In the genomic region with DNA sequence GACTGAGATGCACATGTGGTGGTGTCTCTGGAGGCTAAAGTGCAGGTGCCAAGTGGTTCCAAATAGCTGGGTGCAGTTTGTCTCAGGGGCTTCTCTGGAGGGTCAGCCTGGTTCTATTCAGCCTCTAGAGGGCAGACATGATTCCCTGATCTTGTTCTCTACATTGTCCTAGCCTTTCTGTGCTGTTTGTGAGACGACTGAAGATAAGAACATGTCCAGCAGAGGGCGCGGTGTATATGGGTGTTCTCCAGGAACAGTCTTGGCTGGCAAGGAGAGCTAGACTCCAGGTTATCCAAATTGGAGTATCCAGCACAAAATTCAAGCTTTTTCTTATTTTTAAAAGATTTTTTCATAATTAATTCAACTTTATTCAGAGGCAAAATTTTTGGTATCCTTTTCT, we compare ENCODE assay signal across 8 mouse cellular contexts. TPM values are rescaled to one million over a fixed set of nuclear protein-coding genes. Genes with fewer than 3 reads are reported as not detected.
DNase-seq lines count a peak whose midpoint lies in the region; ATAC-seq and TF ChIP-seq lines count a peak whose summit lies in the region.
"Not testable (repeated sequence)": the region's sequence is repeated elsewhere in the genome, so short reads cannot be mapped to it uniquely, and the experiment has no call there.

No protein-coding gene starts in this region.

- H3K4me2 ChIP-seq in hindbrain, postnatal 0 days (ENCODE audit: low read depth, low read length): not testable (repeated sequence)

- DNase-seq in R1 (ENCODE audit: low read depth, low spot score): peak; percentile 85
- peak; percentile 86 to 88 for DNase-seq in cerebellum, postnatal 10 days
- peak; percentile 40 to 64 for DNase-seq in frontal cortex, postnatal 14 days (ENCODE audit: low spot score in 2 of 2)
- DNase-seq in hindbrain, postnatal 0 days (ENCODE audit: low spot score): peak; percentile 76
- DNase-seq in layer of hippocampus, postnatal 25 days (ENCODE audit: extremely low spot score in 1 of 2, low spot score in 1 of 2): peak; percentile 31 to 74
- peak; percentile 90 for DNase-seq in lung, postnatal 36 days
- peak; percentile 78 for DNase-seq in right cerebral cortex, postnatal 14 days
- peak; percentile 30 to 51 for DNase-seq in urinary bladder, postnatal 36 days (ENCODE audit: low spot score in 2 of 2)

- TF ChIP-seq CTCF in hindbrain, postnatal 0 days (IDR thresholded peaks at IDR 0.05; ENCODE audit: low read depth): peak; percentile 66

- H3K4me3 ChIP-seq in hindbrain, postnatal 0 days (ENCODE audit: low read length): not testable (repeated sequence)

- not testable (repeated sequence) for H3K36me3 ChIP-seq in hindbrain, postnatal 0 days (ENCODE audit: insufficient read depth, low read length)

- WGBS in hindbrain, postnatal 0 days: 10% methylated on average over 3 of the region's 3 CpGs

- H3K4me1 ChIP-seq in hindbrain, postnatal 0 days (ENCODE audit: insufficient read depth, low read length): not testable (repeated sequence)

- H3K27me3 ChIP-seq in hindbrain, postnatal 0 days (ENCODE audit: insufficient read depth, low read length): not testable (repeated sequence)

- H3K9me3 ChIP-seq in hindbrain, postnatal 0 days (ENCODE audit: low read length): not testable (repeated sequence)

- H3K27ac ChIP-seq in hindbrain, postnatal 0 days: not testable (repeated sequence)

- H3K9ac ChIP-seq in hindbrain, postnatal 0 days (replicated peaks; ENCODE audit: low read length): not testable (repeated sequence)

- ATAC-seq in hindbrain, postnatal 0 days: peak; percentile 32; the same call in 1 of the 2 replicates

RNA-seq across cellular contexts. Expression of a gene that starts 9.7 kb away (rescaled TPM):
- total RNA-seq in hindbrain, postnatal 0 days (2014; rRNA removed): not detected in 2 replicates
- polyA plus RNA-seq in hindbrain, postnatal 0 days (2015; fragmentation: Nextera tagmentation; extraction: Ambion mirVana): not detected in 2 replicates
- not detected for total RNA-seq in layer of hippocampus, postnatal 25 days (2021)

RNA-seq across cellular contexts. Expression of a gene that starts 20.5 kb away (rescaled TPM):
- total RNA-seq in hindbrain, postnatal 0 days (2014; rRNA removed): not detected in 2 replicates
- polyA plus RNA-seq in hindbrain, postnatal 0 days (2015; fragmentation: Nextera tagmentation; extraction: Ambion mirVana): not detected in 2 replicates
- not detected for total RNA-seq in layer of hippocampus, postnatal 25 days (2021)

RNA-seq across cellular contexts. Expression of a gene that starts 27.9 kb away (rescaled TPM):
- total RNA-seq in hindbrain, postnatal 0 days (2014; rRNA removed): 94.8 and 110 TPM in 2 replicates
- polyA plus RNA-seq in hindbrain, postnatal 0 days (2015; fragmentation: Nextera tagmentation; extraction: Ambion mirVana): 29.4 and 30.0 TPM in 2 replicates
- 10 to 100 TPM; 27.5 to 33.7 TPM for total RNA-seq in layer of hippocampus, postnatal 25 days (2021)
